Mouse (Mus musculus): ENCODE data around the gene Parp8. TPM values are rescaled to one million over a fixed set of nuclear protein-coding genes. Genes with fewer than 3 reads are reported as not detected.

Gene Parp8
- polyA plus RNA-seq, 2 experiments = 2.0 to 3.2 TPM

DNA sequence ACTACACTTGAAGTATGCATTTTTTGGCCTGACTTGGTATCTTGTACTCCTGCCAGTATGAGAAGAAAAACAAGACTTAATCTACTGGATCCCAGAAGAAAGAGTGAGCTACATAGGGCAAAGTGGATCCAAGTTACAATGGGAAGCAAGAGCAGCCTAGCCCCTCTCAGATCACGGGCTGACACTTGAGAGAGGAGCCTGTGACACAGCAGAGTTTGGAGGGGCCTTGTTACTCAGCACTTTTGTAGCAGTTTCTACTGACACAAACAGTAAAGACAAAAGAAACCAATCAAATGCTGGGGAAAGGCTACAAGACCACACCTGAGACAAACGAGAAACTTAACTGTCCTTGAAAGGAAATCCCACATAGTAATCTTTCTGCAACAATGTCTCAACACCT is 9.8 kb upstream of the Parp8 start:
- Histone ChIP-seq H3K9me3 (ENCODE audit: control insufficient read depth, low read length) (no peaks in the 10 kb centered on the region), H3K27me3 (ENCODE audit: control insufficient read depth, insufficient read depth, low read length) (no peaks in the 10 kb centered on the region), H3K4me1 (replicated peaks; ENCODE audit: control insufficient read depth in 2 of 2, insufficient read depth in 2 of 2, low read length in 1 of 2) (peaks cover 0 to 12% of the 10 kb centered on the region in 2 experiments; a peak in 2 of 4 replicates), H3K36me3 (replicated peaks; ENCODE audit: control insufficient read depth, insufficient read depth, low read depth) (no peaks in the 10 kb centered on the region), H3K9ac (replicated peaks) (no peak overlapping the region), H3K27ac (no peak overlapping the region), H3K4me2 (ENCODE audit: low read depth) (no peak overlapping the region), H3K4me3 (ENCODE audit: insufficient read depth in 1 of 2, low read depth in 2 of 2, low read length in 2 of 2) (no peak overlapping the region)
- ATAC-seq (ENCODE audit: insufficient read depth) = no peak
- no peak for DNase-seq (ENCODE audit: low read depth in 3 of 3, low spot score in 3 of 3)
- TF ChIP-seq EP300 (IDR thresholded peaks at IDR 0.05; ENCODE audit: low read depth) (no peak), CTCF (IDR thresholded peaks at IDR 0.05; ENCODE audit: low read depth) (no peak)
- 9% methylated on average over 2 of the region's 2 CpGs for WGBS (ENCODE audit: insufficient replicate concordance)

DNA sequence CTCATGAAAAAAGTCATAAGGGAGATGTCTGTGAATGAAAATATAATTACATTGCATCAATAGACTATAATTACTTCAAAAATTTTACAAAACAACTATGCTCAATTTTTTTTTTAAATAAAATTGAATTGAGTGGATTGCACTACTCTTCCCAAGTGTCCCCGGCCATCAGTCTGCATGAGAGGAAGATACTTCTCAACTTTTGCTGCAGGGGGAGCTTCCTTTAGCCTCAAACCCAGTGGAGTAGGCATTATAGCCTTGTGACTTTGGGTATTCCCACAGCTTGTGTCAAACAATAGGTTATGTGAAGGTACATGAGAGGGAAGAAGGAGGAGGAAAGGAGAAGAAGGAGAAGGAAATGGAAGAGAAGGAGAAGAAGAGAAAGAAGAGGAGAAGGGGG is 9.3 kb upstream of the Parp8 start:
- Histone ChIP-seq H3K4me2 (ENCODE audit: low read depth) (no peak overlapping the region), H3K36me3 (replicated peaks; ENCODE audit: control insufficient read depth, insufficient read depth, low read depth) (no peaks in the 10 kb centered on the region), H3K9ac (replicated peaks) (no peak overlapping the region), H3K27ac (no peak overlapping the region), H3K9me3 (ENCODE audit: control insufficient read depth, low read length) (no peaks in the 10 kb centered on the region), H3K27me3 (ENCODE audit: control insufficient read depth, insufficient read depth, low read length) (no peaks in the 10 kb centered on the region), H3K4me3 (ENCODE audit: insufficient read depth in 1 of 2, low read depth in 2 of 2, low read length in 2 of 2) (no peak overlapping the region), H3K4me1 (replicated peaks; ENCODE audit: control insufficient read depth in 2 of 2, insufficient read depth in 2 of 2, low read length in 1 of 2) (peaks cover 0 to 12% of the 10 kb centered on the region in 2 experiments; a peak in 2 of 4 replicates)
- ATAC-seq (ENCODE audit: insufficient read depth) (no peak), DNase-seq (ENCODE audit: low read depth in 3 of 3, low spot score in 3 of 3) (no peak)
- WGBS (ENCODE audit: insufficient replicate concordance) = 25% methylated on average over 1 of the region's 1 CpGs
- no peak for TF ChIP-seq EP300 (IDR thresholded peaks at IDR 0.05; ENCODE audit: low read depth)
- TF ChIP-seq CTCF (IDR thresholded peaks at IDR 0.05; ENCODE audit: low read depth) = no peak

DNA sequence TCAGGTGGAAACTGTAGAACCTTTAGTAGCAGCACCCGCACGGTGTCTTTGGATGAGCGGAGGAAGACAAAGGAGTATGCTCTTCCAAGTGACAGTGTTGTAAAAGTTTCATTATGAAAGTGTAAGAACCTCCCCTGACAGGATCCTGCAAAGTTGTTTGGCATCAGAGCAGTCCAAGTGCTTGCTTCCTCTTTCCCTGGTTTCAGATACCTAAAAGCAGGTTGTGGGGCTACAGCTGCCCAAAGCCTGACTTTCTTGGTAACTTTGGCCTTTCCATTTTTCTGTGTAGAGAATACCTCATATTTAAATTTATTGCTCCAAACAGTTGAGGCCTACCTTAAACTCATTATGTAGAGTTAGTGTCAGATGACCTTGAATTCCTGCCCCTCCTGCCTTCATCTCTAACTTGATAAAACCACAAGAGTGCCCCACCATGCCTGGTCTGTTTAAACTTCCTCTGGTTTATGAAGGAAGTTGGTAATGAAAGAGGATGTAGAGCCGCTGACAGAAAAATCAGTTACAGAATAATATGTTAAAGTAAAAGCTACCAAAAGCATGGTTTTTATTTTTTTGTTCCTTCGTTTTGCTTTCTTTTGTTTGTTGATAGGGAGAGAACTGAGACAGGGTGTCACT is 8.5 kb upstream of the Parp8 start:
- 43% methylated on average over 5 of the region's 5 CpGs for WGBS (ENCODE audit: insufficient replicate concordance)
- Histone ChIP-seq H3K27me3 (ENCODE audit: control insufficient read depth, insufficient read depth, low read length) (no peaks in the 10 kb centered on the region), H3K4me3 (ENCODE audit: insufficient read depth in 1 of 2, low read depth in 2 of 2, low read length in 2 of 2) (peak overlapping the region in 1 of 2 experiments; percentile 13; a peak in 1 of 4 replicates), H3K36me3 (replicated peaks; ENCODE audit: control insufficient read depth, insufficient read depth, low read depth) (no peaks in the 10 kb centered on the region), H3K9ac (replicated peaks) (no peak overlapping the region), H3K27ac (no peak overlapping the region), H3K4me2 (ENCODE audit: low read depth) (no peak overlapping the region), H3K4me1 (replicated peaks; ENCODE audit: control insufficient read depth in 2 of 2, insufficient read depth in 2 of 2, low read length in 1 of 2) (peaks cover 0 to 12% of the 10 kb centered on the region in 2 experiments; a peak in 2 of 4 replicates), H3K9me3 (ENCODE audit: control insufficient read depth, low read length) (no peaks in the 10 kb centered on the region)
- DNase-seq (ENCODE audit: low read depth in 3 of 3, low spot score in 3 of 3) (no peak), ATAC-seq (ENCODE audit: insufficient read depth) (no peak)
- no peak for TF ChIP-seq CTCF (IDR thresholded peaks at IDR 0.05; ENCODE audit: low read depth)
- no peak for TF ChIP-seq EP300 (IDR thresholded peaks at IDR 0.05; ENCODE audit: low read depth)

DNA sequence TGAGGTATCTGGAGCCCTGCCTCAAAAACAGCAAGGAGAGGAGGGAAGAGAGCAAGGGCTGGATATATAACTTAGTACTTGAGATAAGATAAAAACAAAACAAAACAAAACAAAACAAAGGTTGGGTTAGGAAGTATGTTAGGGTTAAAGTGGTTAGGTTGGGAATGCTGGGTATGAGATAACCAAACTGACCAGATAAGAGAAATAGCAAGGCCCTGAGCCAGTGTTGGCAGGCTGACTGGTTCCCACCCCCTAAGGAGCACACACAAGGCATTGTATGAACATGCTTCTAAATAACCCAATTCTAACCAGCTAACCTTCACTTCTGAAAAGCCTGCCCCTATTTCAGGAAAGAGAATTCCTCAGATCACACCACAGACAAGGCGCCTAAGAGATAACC is 7.1 kb upstream of the Parp8 start:
- H3K9ac ChIP-seq (replicated peaks) = no peak overlapping the region
- DNase-seq (ENCODE audit: low read depth in 3 of 3, low spot score in 3 of 3) (no peak), ATAC-seq (ENCODE audit: insufficient read depth) (no peak)
- H3K4me1 ChIP-seq (replicated peaks; ENCODE audit: control insufficient read depth in 2 of 2, insufficient read depth in 2 of 2, low read length in 1 of 2) = peaks cover 0 to 12% of the 10 kb centered on the region in 2 experiments; a peak in 2 of 4 replicates
- no peaks in the 10 kb centered on the region; the same call in 1 of the 2 replicates for H3K27me3 ChIP-seq (ENCODE audit: control insufficient read depth, insufficient read depth, low read length)
- no peak for TF ChIP-seq EP300 (IDR thresholded peaks at IDR 0.05; ENCODE audit: low read depth)
- no peak for TF ChIP-seq CTCF (IDR thresholded peaks at IDR 0.05; ENCODE audit: low read depth)
- H3K27ac ChIP-seq = no peak overlapping the region
- no peaks in the 10 kb centered on the region for H3K9me3 ChIP-seq (ENCODE audit: control insufficient read depth, low read length)
- WGBS (ENCODE audit: insufficient replicate concordance) = 59% methylated on average over 1 of the region's 1 CpGs
- H3K4me2 ChIP-seq (ENCODE audit: low read depth) = no peak overlapping the region
- H3K36me3 ChIP-seq (replicated peaks; ENCODE audit: control insufficient read depth, insufficient read depth, low read depth) = no peaks in the 10 kb centered on the region
- H3K4me3 ChIP-seq (ENCODE audit: insufficient read depth in 1 of 2, low read depth in 2 of 2, low read length in 2 of 2) = no peak overlapping the region

DNA sequence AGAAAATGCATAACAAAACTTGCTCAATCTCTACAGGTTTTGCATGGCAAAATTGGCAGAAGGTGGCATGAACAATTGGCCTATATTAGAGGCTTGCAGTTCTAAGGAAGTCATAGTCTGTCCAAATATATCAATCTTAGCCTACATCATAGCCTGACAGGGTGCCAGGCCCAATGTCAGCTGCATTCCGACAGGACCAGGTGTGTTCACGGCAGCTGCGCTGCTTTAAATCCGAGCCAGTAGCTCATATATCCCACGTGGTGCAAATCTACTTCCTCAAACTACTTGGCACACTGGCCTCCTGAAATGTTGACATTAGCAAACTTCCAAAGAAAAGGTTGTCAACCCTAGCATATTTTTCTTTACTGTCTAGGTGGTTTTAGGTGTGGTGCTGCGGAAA is 6.2 kb upstream of the Parp8 start:
- TF ChIP-seq CTCF (IDR thresholded peaks at IDR 0.05; ENCODE audit: low read depth) = no peak
- TF ChIP-seq EP300 (IDR thresholded peaks at IDR 0.05; ENCODE audit: low read depth) = no peak
- no peak for ATAC-seq (ENCODE audit: insufficient read depth)
- no peaks in the 10 kb centered on the region; the same call in none of the 2 replicates for H3K27me3 ChIP-seq (ENCODE audit: control insufficient read depth, insufficient read depth, low read length)
- H3K4me2 ChIP-seq (ENCODE audit: low read depth) = no peak overlapping the region
- H3K36me3 ChIP-seq (replicated peaks; ENCODE audit: control insufficient read depth, insufficient read depth, low read depth) = no peaks in the 10 kb centered on the region
- no peak overlapping the region for H3K27ac ChIP-seq
- 59% methylated on average over 6 of the region's 6 CpGs for WGBS (ENCODE audit: insufficient replicate concordance)
- no peak overlapping the region for H3K4me3 ChIP-seq (ENCODE audit: insufficient read depth in 1 of 2, low read depth in 2 of 2, low read length in 2 of 2)
- H3K9ac ChIP-seq (replicated peaks) = no peak overlapping the region
- no peaks in the 10 kb centered on the region for H3K9me3 ChIP-seq (ENCODE audit: control insufficient read depth, low read length)
- H3K4me1 ChIP-seq (replicated peaks; ENCODE audit: control insufficient read depth in 2 of 2, insufficient read depth in 2 of 2, low read length in 1 of 2) = peaks cover 0 to 16% of the 10 kb centered on the region in 2 experiments; a peak in 2 of 4 replicates
- no peak for DNase-seq (ENCODE audit: low read depth in 3 of 3, low spot score in 3 of 3)
